ENCODE assay signal across 28 mouse cellular contexts in genomic region chr19:24515941-24516340, GRCm38 (mm10). TPM values are rescaled to one million over a fixed set of nuclear protein-coding genes. Genes with fewer than 3 reads are reported as not detected.
DNase-seq lines count a peak whose midpoint lies in the region; ATAC-seq and TF ChIP-seq lines count a peak whose summit lies in the region.
"Had no signal": no experiment of that assay in that cellular context is flagged by ENCODE, and none has a peak within 500 bp of the region (broad histone marks: within the 10 kb centered on the region; RNA-seq: fewer than 3 reads in every experiment).

No protein-coding gene starts in this region.

- intact Hi-C loops in heart, adult 2 months (cut with DNase I), result no loop called here
- intact Hi-C loops in left cerebral cortex, adult 2 months (cut with DNase I), result no loop called here

- H3K27ac ChIP-seq in heart, embryonic 10.5 days, result no peak overlapping the region; the same call in 1 of the 2 replicates
- H3K27ac ChIP-seq in heart, adult 2 months, result no peak overlapping the region
- peak overlapping the region; percentile 67; the same call in 1 of the 2 replicates for H3K27ac ChIP-seq in liver, embryonic 16.5 days (ENCODE audit: low read length)
- H3K27ac ChIP-seq in left cerebral cortex, adult 2 months, result no peak overlapping the region
- H3K27ac ChIP-seq: embryonic facial prominence, embryonic 12.5 days; embryonic facial prominence, embryonic 15.5 days; gastrocnemius, adult 2 months; heart, embryonic 13.5 days; hindbrain, embryonic 14.5 days; hindbrain, postnatal 0 days had no signal

- no peaks in the 10 kb centered on the region for H3K27me3 ChIP-seq in heart, embryonic 10.5 days (ENCODE audit: insufficient read depth, poor library complexity, severe bottlenecking)
- no peaks in the 10 kb centered on the region for H3K27me3 ChIP-seq in heart, adult 2 months (ENCODE audit: control insufficient read depth, insufficient read depth, low read length)
- no peaks in the 10 kb centered on the region for H3K27me3 ChIP-seq in megakaryocyte, embryonic 14.5 days (replicated peaks)
- H3K27me3 ChIP-seq in liver, embryonic 16.5 days (ENCODE audit: control insufficient read depth, insufficient read depth, low read depth, low read length), result no peaks in the 10 kb centered on the region
- H3K27me3 ChIP-seq: CH12.LX; embryonic facial prominence, embryonic 12.5 days; embryonic facial prominence, embryonic 15.5 days; heart, embryonic 13.5 days had no signal

- no peaks in the 10 kb centered on the region for H3K9me3 ChIP-seq in heart, embryonic 10.5 days
- H3K9me3 ChIP-seq in megakaryocyte, embryonic 14.5 days, result no peaks in the 10 kb centered on the region
- no peaks in the 10 kb centered on the region for H3K9me3 ChIP-seq in liver, embryonic 16.5 days (replicated peaks; ENCODE audit: control insufficient read depth, low read length)
- H3K9me3 ChIP-seq: embryonic facial prominence, embryonic 12.5 days; embryonic facial prominence, embryonic 15.5 days; G1E; heart, embryonic 13.5 days had no signal

- no peaks in the 10 kb centered on the region for H3K79me2 ChIP-seq in heart, adult 2 months (replicated peaks; ENCODE audit: control insufficient read depth, insufficient read depth, low read length)

- WGBS in heart, embryonic 10.5 days, result 83% methylated on average over 3 of the region's 3 CpGs
- WGBS in heart, adult 2 months, result 85% methylated on average over 3 of the region's 3 CpGs
- 82% methylated on average over 3 of the region's 3 CpGs for WGBS in liver, embryonic 16.5 days (ENCODE audit: insufficient replicate concordance)

- H3K9ac ChIP-seq in heart, adult 2 months (ENCODE audit: low read depth, low read length), result no peak overlapping the region
- H3K9ac ChIP-seq in liver, embryonic 16.5 days (ENCODE audit: low read depth, low read length), result no peak overlapping the region
- H3K9ac ChIP-seq: embryonic facial prominence, embryonic 12.5 days; embryonic facial prominence, embryonic 15.5 days; forebrain, postnatal 0 days; heart, embryonic 13.5 days; hindbrain, embryonic 14.5 days had no signal

- TF ChIP-seq EP300 in heart, adult 2 months (IDR thresholded peaks at IDR 0.05; ENCODE audit: insufficient read depth, low read depth, low read length), result no peak

- DNase-seq in heart, embryonic 10.5 days (ENCODE audit: low spot score), result peak; percentile 58
- no peak for DNase-seq in heart, adult 2 months
- DNase-seq in right cerebral cortex, postnatal 10 days (ENCODE audit: low spot score in 2 of 2), result no peak
- no peak for DNase-seq in left cerebral cortex, adult 2 months (ENCODE audit: extremely low spot score in 1 of 2, low spot score in 2 of 2)
- DNase-seq: adrenal gland, adult 2 months; adrenal gland, postnatal 14 days; B cell, adult 2 months; cerebellum, adult 11 months; cerebellum, adult 2 months; cerebellum, adult 9-11 months; cerebellum, postnatal 25 days; forebrain, postnatal 0 days; gastrocnemius, adult 2 months; gastrocnemius, postnatal 14 days; heart, postnatal 14 days; heart, postnatal 4 days had no signal

- H3K36me3 ChIP-seq in heart, embryonic 10.5 days, result no peaks in the 10 kb centered on the region
- no peaks in the 10 kb centered on the region for H3K36me3 ChIP-seq in heart, adult 2 months (ENCODE audit: control insufficient read depth, insufficient read depth, low read length)
- H3K36me3 ChIP-seq in megakaryocyte, embryonic 14.5 days (replicated peaks; ENCODE audit: low read length), result peaks cover 14% of the 10 kb centered on the region
- no peaks in the 10 kb centered on the region for H3K36me3 ChIP-seq in liver, embryonic 16.5 days (ENCODE audit: control insufficient read depth, insufficient read depth)
- H3K36me3 ChIP-seq: embryonic facial prominence, embryonic 12.5 days; embryonic facial prominence, embryonic 15.5 days; heart, embryonic 13.5 days had no signal

- no peak for TF ChIP-seq POLR2A in heart, adult 2 months (IDR thresholded peaks at IDR 0.05; ENCODE audit: insufficient read depth, low read depth, low read length)

- H3K4me1 ChIP-seq in heart, embryonic 10.5 days, result peaks cover 78% of the 10 kb centered on the region
- peaks cover 2% of the 10 kb centered on the region; the same call in 1 of the 2 replicates for H3K4me1 ChIP-seq in heart, adult 2 months (ENCODE audit: control insufficient read depth, insufficient read depth, low read length)
- peaks cover 83% of the 10 kb centered on the region for H3K4me1 ChIP-seq in megakaryocyte, embryonic 14.5 days
- peaks cover 76% of the 10 kb centered on the region for H3K4me1 ChIP-seq in liver, embryonic 16.5 days (ENCODE audit: control insufficient read depth, low read depth, low read length)
- H3K4me1 ChIP-seq: embryonic facial prominence, embryonic 12.5 days; embryonic facial prominence, embryonic 15.5 days had no signal

- H3K4me2 ChIP-seq in liver, embryonic 16.5 days (ENCODE audit: low read depth, low read length), result no peak overlapping the region
- H3K4me2 ChIP-seq: embryonic facial prominence, embryonic 12.5 days; embryonic facial prominence, embryonic 15.5 days; heart, embryonic 13.5 days; hindbrain, embryonic 14.5 days had no signal

- TF ChIP-seq CTCF in heart, adult 2 months (IDR thresholded peaks at IDR 0.05), result no peak
- TF ChIP-seq CTCF in left cerebral cortex, adult 2 months (IDR thresholded peaks at IDR 0.05), result no peak

- no peak for ATAC-seq in megakaryocyte, adult 5-6 weeks (ENCODE audit: poor library complexity, severe bottlenecking)
- no peak for ATAC-seq in liver, embryonic 16.5 days (ENCODE audit: low read depth)
- ATAC-seq: forebrain, embryonic 14.5 days; forebrain, postnatal 0 days; hindbrain, postnatal 0 days; Patski had no signal

- no peak overlapping the region for H3K4me3 ChIP-seq in heart, embryonic 10.5 days
- no peak overlapping the region for H3K4me3 ChIP-seq in heart, adult 2 months
- peak overlapping the region; percentile 59 for H3K4me3 ChIP-seq in megakaryocyte, embryonic 14.5 days (replicated peaks)
- H3K4me3 ChIP-seq in liver, embryonic 16.5 days (ENCODE audit: low read depth, low read length), result no peak overlapping the region
- H3K4me3 ChIP-seq in left cerebral cortex, adult 2 months, result no peak overlapping the region
- H3K4me3 ChIP-seq: embryonic facial prominence, embryonic 12.5 days; embryonic facial prominence, embryonic 15.5 days; gastrocnemius, adult 2 months; heart, embryonic 13.5 days had no signal

RNA-seq across cellular contexts. Expression of gene Fam122a, which starts 38.8 kb away (rescaled TPM):
- 44.5 and 50.9 TPM in 2 replicates for polyA plus RNA-seq in heart, embryonic 10.5 days (2016; fragmentation: Nextera tagmentation; extraction: Ambion mirVana)
- 10 to 100 TPM; 25.2 to 28.8 TPM for total RNA-seq in heart, adult 2 months (2021)
- 26.4 and 27.4 TPM in 2 replicates for polyA plus RNA-seq in heart, adult 2 months (2012; rRNA removed)
- 16.1 and 22.2 TPM in 2 replicates for polyA plus RNA-seq in megakaryocyte, embryonic 14.5 days (2012; ENCODE audit: insufficient read depth, low replicate concordance)
- total RNA-seq in megakaryocyte, adult 5-6 weeks (2015), result 30.1 and 31.3 TPM in 2 replicates
- total RNA-seq in megakaryocyte, adult 5-6 weeks (2017), result 5.9 and 8.3 TPM in 2 replicates
- polyA plus RNA-seq in liver, embryonic 16.5 days (2015; fragmentation: Nextera tagmentation; extraction: Ambion mirVana), result 20.3 and 20.5 TPM in 2 replicates
- total RNA-seq in left cerebral cortex, adult 2 months (2021), result 10 to 100 TPM; 26.8 to 32.2 TPM

RNA-seq across cellular contexts. Expression of gene Pip5k1b, which starts 39.7 kb away (rescaled TPM):
- 6.3 and 7.7 TPM in 2 replicates for polyA plus RNA-seq in heart, embryonic 10.5 days (2016; fragmentation: Nextera tagmentation; extraction: Ambion mirVana)
- 10 to 100 TPM; 22.2 to 23.1 TPM for total RNA-seq in heart, adult 2 months (2021)
- polyA plus RNA-seq in heart, adult 2 months (2012; rRNA removed), result 14.6 and 24.0 TPM in 2 replicates
- 6.9 and 8.0 TPM in 2 replicates for polyA plus RNA-seq in megakaryocyte, embryonic 14.5 days (2012; ENCODE audit: insufficient read depth, low replicate concordance)
- 4.9 and 6.2 TPM in 2 replicates for total RNA-seq in megakaryocyte, adult 5-6 weeks (2015)
- 4.4 and 4.8 TPM in 2 replicates for total RNA-seq in megakaryocyte, adult 5-6 weeks (2017)
- polyA plus RNA-seq in liver, embryonic 16.5 days (2015; fragmentation: Nextera tagmentation; extraction: Ambion mirVana), result 8.3 and 8.7 TPM in 2 replicates
- total RNA-seq in left cerebral cortex, adult 2 months (2021), result 10 to 100 TPM; 28.9 to 29.9 TPM
